Mouse (Mus musculus): ENCODE measurements around the gene Rngtt.

GRCm38 (mm10) chr4:33419644-33420043 lies 109.5 kb downstream of the Rngtt start:
- TF ChIP-seq CHD2 (IDR thresholded peaks at IDR 0.05; ENCODE audit: low read length) (no peak), GATA1 (IDR thresholded peaks at IDR 0.05; ENCODE audit: low read depth, low read length) (no peak), E2F4 (IDR thresholded peaks at IDR 0.05; ENCODE audit: borderline replicate concordance, low read depth, low read length) (no peak), KAT2A (conservative IDR thresholded peaks at IDR 0.05; ENCODE audit: low read depth, low read length) (no peak), MEF2A (IDR thresholded peaks at IDR 0.05; ENCODE audit: extremely low read depth, insufficient replicate concordance, low read depth, low read length, poor library complexity, severe bottlenecking) (no peak), BHLHE40 (IDR thresholded peaks at IDR 0.05; ENCODE audit: borderline replicate concordance, low read depth, low read length) (no peak), POLR2A (IDR thresholded peaks at IDR 0.05; ENCODE audit: control insufficient read depth in 1 of 2, insufficient read depth in 1 of 2, low read depth in 1 of 2, low read length in 2 of 2, poor library complexity in 1 of 2) (no peak), TAL1 (IDR thresholded peaks at IDR 0.05; ENCODE audit: low read length) (no peak), CTCF (IDR thresholded peaks at IDR 0.05 in 2 of 3, conservative IDR thresholded peaks at IDR 0.05 in 1 of 3; ENCODE audit: control insufficient read depth in 1 of 3, insufficient read depth in 1 of 3, low read depth in 2 of 3, low read length in 3 of 3, poor library complexity in 1 of 3, severe bottlenecking in 1 of 3) (no peak), TCF12 (IDR thresholded peaks at IDR 0.05; ENCODE audit: low read depth, low read length) (no peak), MAX (IDR thresholded peaks at IDR 0.05; ENCODE audit: low read length) (no peak), ETS1 (IDR thresholded peaks at IDR 0.05; ENCODE audit: low read depth, low read length) (no peak), NELFE (IDR thresholded peaks at IDR 0.05; ENCODE audit: low read depth, low read length) (no peak)
